Mouse (Mus musculus): ENCODE measurements at regions not wholly inside any gene's neighbourhood (a gene's known extent, or its start where the extent isn't known, plus 50 kb on each side); places are given as distances from the start of the nearest gene placed in this dataset.

GRCm38 (mm10) chr3:128413481-128413880 lies 517.4 kb upstream of the Fam241a start:
- TF ChIP-seq CTCF (IDR thresholded peaks at IDR 0.05; ENCODE audit: low read depth, low read length) = no peak
- TF ChIP-seq POLR2A (IDR thresholded peaks at IDR 0.05; ENCODE audit: borderline replicate concordance, low read depth, low read length) = no peak
